Mouse (Mus musculus) C2C12 (cell line): Measurements from ENCODE around the gene Brap. TPM values are rescaled to one million over a fixed set of nuclear protein-coding genes. Genes with fewer than 3 reads are reported as not detected.

Experiments
- H3K27me3 ChIP-seq: one replicate; pipeline ENCODE4 v1.6.1; 2011; ENCODE audit not compliant: control insufficient read depth, insufficient read depth, insufficient read length
- H3K36me3 ChIP-seq: one replicate; pipeline ENCODE4 v1.6.1; 2011; ENCODE audit not compliant: control insufficient read depth, insufficient read depth
- H3K4me3 ChIP-seq: one replicate; pipeline ENCODE4 v1.5.1; 2011; ENCODE audit warnings: mild to moderate bottlenecking, control low read depth; ENCODE audit not compliant: poor library complexity, insufficient read depth, severe bottlenecking
- H3K79me2 ChIP-seq: one replicate; pipeline ENCODE4 v1.6.1; 2011; ENCODE audit not compliant: control insufficient read depth, insufficient read depth
- H3K79me3 ChIP-seq: one replicate; pipeline ENCODE4 v1.6.1; 2011; ENCODE audit warnings: low read depth, control low read depth
- H3ac ChIP-seq: one replicate; pipeline ENCODE3; 2011; ENCODE audit warnings: low read depth; ENCODE audit not compliant: control insufficient read depth, insufficient read length
- CEBPB ChIP-seq: IDR thresholded peaks from one replicate; pipeline ENCODE4 v1.6.1; 2011; ENCODE audit warnings: low read depth, mild to moderate bottlenecking, control low read depth, moderate library complexity
- CTCF ChIP-seq: IDR thresholded peaks from one replicate; pipeline ENCODE4 v1.5.1; 2011; ENCODE audit not compliant: control insufficient read depth, insufficient read depth, insufficient read length
- FOSL1 ChIP-seq: IDR thresholded peaks from one replicate; pipeline ENCODE4 v1.8.0; 2011; ENCODE audit warnings: mild to moderate bottlenecking, low read length; ENCODE audit not compliant: poor library complexity, insufficient read depth, severe bottlenecking
- MAX ChIP-seq: IDR thresholded peaks from one replicate; pipeline ENCODE4 v1.6.1; 2011; ENCODE audit warnings: mild to moderate bottlenecking, control low read depth
- MYOD1 ChIP-seq: IDR thresholded peaks from one replicate; pipeline ENCODE4 v1.6.1; 2011; ENCODE audit warnings: low read depth; ENCODE audit not compliant: control insufficient read depth, insufficient read length
- MYOG ChIP-seq: IDR thresholded peaks from one replicate; pipeline ENCODE4 v1.6.1; 2011; ENCODE audit not compliant: control insufficient read depth, insufficient read length; ENCODE audit errors: extremely low read depth
- USF1 ChIP-seq: IDR thresholded peaks from one replicate; pipeline ENCODE4 v1.6.1; 2011; ENCODE audit warnings: low read depth, mild to moderate bottlenecking, control low read depth, moderate library complexity
- polyA plus RNA-seq: library from polyadenylated mRNA; unstranded; fragments of >200 nt; fragmentation: generic; extraction: Trizol; gene quantifications from one replicate; pipeline ENCODE4 v1.2.1, GENCODE M21; 2012; ENCODE audit warnings: missing spikeins

Brap gene
- polyA plus RNA-seq, 1 experiment = 31.7 TPM

DNA sequence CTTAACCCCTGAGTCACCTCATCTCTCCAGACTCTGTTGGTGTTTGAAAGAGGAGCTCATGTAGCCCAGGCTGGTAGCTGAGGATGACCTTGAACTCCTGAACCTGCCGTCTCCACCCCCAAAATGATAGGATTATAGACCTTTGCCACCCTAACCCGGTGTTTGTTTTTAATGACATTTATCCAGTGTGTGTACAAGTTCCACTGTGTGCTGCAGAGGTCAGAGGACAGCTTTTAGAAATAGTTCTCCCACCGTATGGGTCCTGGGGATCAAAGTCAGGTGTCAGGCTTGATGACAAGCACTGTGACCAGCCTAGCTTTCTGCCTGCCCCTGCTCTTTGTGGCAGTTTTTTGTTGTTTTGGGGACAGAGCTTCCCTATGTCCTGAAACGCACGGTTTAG is 39.5 kb downstream of the Brap start:
- no peaks in the 10 kb centered on the region for H3K27me3 ChIP-seq
- TF ChIP-seq CTCF (no peak), MYOG (no peak), MAX (no peak), FOSL1 (no peak), MYOD1 (no peak), CEBPB (no peak), USF1 (no peak)
- H3K79me2 ChIP-seq = no peaks in the 10 kb centered on the region

DNA sequence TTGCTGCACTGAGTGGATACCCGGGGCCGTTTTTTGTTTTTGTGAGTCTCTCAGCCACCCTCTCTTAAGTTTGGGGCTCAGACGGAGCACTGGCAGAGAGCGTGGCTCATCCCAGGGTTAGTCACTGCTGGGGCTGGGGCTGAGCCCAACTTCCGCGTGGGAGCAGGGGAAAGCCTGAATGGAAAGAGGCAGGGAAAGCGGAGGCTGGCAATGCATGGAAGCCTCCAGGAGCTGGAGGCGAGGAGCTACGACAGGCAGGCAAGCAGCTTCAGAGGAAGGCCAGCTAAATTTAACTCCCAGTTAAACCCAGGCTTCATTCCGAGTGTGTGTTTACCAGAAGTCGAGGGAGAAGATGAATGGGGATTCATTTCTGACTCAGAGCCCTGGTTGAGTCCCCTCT is 40.1 kb downstream of the Brap start:
- Histone ChIP-seq H3K4me3 (no peak overlapping the region), H3K36me3 (no peaks in the 10 kb centered on the region), H3K79me2 (no peaks in the 10 kb centered on the region), H3ac (peak overlapping the region; percentile 28), H3K79me3 (no peaks in the 10 kb centered on the region), H3K27me3 (no peaks in the 10 kb centered on the region)
- TF ChIP-seq USF1 (no peak), CTCF (no peak), MAX (peak; percentile 45), FOSL1 (no peak)

More for the DNA sequence above, 39.5 kb downstream of the Brap start:
- no peak overlapping the region for H3K4me3 ChIP-seq
- no peak overlapping the region for H3ac ChIP-seq
- no peaks in the 10 kb centered on the region for H3K36me3 ChIP-seq
- H3K79me3 ChIP-seq = no peaks in the 10 kb centered on the region

DNA sequence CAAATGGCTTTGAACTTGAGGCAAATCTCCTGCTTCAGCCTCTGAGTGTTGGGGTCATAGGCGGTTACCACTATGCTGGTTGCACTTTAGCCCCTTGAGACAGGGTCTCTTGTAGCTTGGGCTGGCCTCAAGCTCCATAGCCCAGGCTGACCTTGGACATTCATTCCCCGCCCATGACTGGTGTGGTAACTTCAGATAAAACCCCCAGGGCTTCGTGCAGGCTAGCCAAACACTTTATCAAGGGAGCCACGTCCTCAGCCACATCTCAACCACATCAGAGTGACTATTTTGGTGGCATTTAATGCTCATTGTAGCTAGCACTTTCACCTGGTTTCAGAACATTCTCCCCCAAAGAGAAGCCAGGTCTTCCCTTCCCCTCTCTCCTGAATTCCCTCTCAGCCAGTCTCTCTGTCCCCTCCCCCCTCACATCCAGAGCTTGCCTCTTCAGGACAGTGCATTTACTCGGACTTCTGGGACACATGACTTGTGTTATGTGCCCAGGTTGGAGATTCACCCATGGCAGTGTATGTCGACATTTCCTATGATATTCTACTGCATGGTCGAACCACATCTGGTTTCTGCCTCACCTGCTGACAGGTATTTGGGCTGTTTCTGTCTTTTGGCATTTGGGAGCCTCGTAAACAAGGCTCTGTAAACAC is 40.9 kb downstream of the Brap start:
- no peak overlapping the region for H3K4me3 ChIP-seq
- no peaks in the 10 kb centered on the region for H3K27me3 ChIP-seq
- no peaks in the 10 kb centered on the region for H3K79me3 ChIP-seq
- TF ChIP-seq USF1 (no peak), FOSL1 (no peak), CTCF (no peak), MAX (no peak), CEBPB (no peak), MYOD1 (no peak), MYOG (no peak)
- no peaks in the 10 kb centered on the region for H3K79me2 ChIP-seq
- no peak overlapping the region for H3ac ChIP-seq
- H3K36me3 ChIP-seq = no peaks in the 10 kb centered on the region

DNA sequence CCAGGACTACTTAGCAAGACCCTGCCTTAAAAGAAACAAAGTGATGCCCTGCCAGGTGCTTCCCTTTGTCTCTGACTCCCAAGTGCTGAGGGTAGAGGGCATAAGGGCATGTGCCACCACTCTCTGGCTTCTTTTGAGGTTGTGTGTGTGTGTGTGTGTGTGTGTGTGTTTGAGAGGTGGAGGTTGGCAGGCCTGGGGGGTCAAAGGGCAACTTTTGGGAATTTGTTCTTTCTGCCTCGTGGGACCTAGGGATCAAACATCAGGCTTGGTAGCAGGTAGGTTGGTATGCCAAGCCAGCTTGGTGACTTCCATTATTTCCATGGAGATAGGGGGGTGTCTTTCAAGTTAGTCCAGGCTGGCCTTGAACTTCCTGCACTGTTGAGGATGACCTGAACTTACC is 43.0 kb downstream of the Brap start:
- H3K79me2 ChIP-seq = no peaks in the 10 kb centered on the region
- no peaks in the 10 kb centered on the region for H3K79me3 ChIP-seq
- TF ChIP-seq MYOG = no peak
- no peak for TF ChIP-seq MYOD1
- TF ChIP-seq MAX = no peak
- TF ChIP-seq USF1 = no peak
- no peak overlapping the region for H3K4me3 ChIP-seq
- no peaks in the 10 kb centered on the region for H3K27me3 ChIP-seq
- no peak overlapping the region for H3ac ChIP-seq
- H3K36me3 ChIP-seq = no peaks in the 10 kb centered on the region

DNA sequence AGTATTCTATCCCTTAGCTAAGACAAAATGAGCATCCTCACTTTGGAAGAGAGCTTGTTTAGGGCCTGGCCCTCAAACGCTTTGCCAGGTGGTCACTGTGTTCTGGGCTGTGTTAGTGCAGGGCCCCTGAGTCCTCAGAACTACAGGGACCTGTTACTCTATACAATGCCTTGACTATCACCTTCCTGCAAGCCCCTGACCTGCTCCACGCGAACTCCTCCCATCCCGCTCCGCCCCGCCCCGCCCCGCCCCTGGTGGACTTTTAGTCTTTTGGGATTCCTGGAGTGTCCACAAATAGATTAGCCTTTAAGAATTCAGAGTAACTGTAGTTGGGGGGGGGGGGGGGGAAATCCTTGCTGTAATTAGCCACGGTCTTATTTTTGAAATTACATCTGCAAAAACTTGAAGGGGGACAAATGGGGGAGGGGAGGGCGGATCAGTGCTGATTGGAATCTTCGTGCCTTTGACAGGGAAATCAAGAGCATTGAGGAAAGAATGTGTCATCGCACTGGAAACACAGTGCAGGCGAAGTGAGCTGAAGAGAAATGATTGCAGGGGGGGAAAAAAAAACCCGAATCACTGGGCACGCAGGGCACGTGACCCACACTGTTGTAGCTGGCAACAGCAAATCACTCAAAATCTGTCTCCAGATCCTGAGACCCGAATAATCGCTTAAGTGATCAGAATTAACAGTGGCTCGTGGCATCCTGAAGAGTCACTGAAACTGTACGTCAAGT is 44.3 kb downstream of the Brap start:
- Histone ChIP-seq H3K36me3 (no peaks in the 10 kb centered on the region), H3K79me3 (no peaks in the 10 kb centered on the region), H3K4me3 (no peak overlapping the region), H3K79me2 (no peaks in the 10 kb centered on the region), H3ac (no peak overlapping the region), H3K27me3 (no peaks in the 10 kb centered on the region)
- TF ChIP-seq MYOD1 = no peak
- peak; percentile 86 for TF ChIP-seq USF1

DNA sequence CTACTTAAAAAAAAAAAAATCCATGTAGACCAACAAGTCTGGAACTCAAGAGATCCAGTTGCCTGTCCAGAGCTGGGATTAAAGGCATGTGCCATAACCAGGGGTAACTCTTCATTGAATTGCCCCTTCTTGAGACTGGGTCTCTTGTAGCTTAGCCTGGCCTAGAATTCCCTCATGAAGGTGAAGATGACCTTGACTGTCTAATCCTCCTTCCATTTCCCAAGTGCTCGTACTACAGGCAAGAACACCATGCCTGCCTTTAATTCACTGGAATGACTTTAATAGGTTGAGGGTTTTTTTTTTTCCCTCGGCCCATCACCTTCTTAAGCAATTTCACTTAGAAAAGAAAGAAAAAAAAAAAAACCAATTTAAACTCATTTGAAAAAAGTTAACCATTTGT is 50.0 kb downstream of the Brap start:
- H3K79me2 ChIP-seq = peaks cover 35% of the 10 kb centered on the region
- peaks cover 33% of the 10 kb centered on the region for H3K79me3 ChIP-seq
- no peaks in the 10 kb centered on the region for H3K36me3 ChIP-seq
- TF ChIP-seq MYOG (no peak), CEBPB (no peak), MYOD1 (no peak), CTCF (no peak), FOSL1 (no peak), MAX (no peak), USF1 (no peak)
- H3ac ChIP-seq = no peak overlapping the region
- no peaks in the 10 kb centered on the region for H3K27me3 ChIP-seq
- peak overlapping the region; percentile 71 for H3K4me3 ChIP-seq
